Mouse (Mus musculus): ENCODE measurements around the gene Fggy. TPM values are rescaled to one million over a fixed set of nuclear protein-coding genes. Genes with fewer than 3 reads are reported as not detected.

Fggy gene
- total RNA-seq, 4 experiments from 2014 or later, result 17.5 to 25.4 (median 19.4) TPM

GRCm38 (mm10) chr4:95898714-95899113, 341.4 kb downstream of the Fggy start:
- no peak for DNase-seq (ENCODE audit: low spot score in 2 of 2)

GRCm38 (mm10) chr4:95899926-95900712, 342.8 kb downstream of the Fggy start:
- DNase-seq (ENCODE audit: low spot score in 2 of 2), result no peak

GRCm38 (mm10) chr4:95900815-95901214, 343.5 kb downstream of the Fggy start:
- no peak for DNase-seq (ENCODE audit: low spot score in 2 of 2)

DNA sequence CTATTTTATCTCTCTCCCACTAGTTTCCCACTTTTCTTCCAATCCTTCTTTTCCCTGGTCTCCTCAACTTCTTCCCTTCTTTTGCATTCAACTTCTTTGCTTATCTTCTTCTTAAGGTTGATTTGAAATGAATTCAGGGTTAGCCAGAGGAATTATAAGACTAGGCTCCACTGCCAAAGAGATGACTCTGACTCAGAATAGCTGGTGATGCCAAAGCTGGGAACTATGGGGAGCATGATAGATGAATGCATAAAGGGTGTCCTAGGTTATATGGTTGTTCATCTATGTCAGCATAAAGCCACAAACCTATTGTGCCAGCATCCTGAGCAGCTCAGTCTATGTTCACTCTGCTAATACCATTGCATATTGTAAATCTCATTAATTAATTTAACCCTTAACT, 348.8 kb downstream of the Fggy start:
- no peak for DNase-seq (ENCODE audit: low spot score in 2 of 2)

DNA sequence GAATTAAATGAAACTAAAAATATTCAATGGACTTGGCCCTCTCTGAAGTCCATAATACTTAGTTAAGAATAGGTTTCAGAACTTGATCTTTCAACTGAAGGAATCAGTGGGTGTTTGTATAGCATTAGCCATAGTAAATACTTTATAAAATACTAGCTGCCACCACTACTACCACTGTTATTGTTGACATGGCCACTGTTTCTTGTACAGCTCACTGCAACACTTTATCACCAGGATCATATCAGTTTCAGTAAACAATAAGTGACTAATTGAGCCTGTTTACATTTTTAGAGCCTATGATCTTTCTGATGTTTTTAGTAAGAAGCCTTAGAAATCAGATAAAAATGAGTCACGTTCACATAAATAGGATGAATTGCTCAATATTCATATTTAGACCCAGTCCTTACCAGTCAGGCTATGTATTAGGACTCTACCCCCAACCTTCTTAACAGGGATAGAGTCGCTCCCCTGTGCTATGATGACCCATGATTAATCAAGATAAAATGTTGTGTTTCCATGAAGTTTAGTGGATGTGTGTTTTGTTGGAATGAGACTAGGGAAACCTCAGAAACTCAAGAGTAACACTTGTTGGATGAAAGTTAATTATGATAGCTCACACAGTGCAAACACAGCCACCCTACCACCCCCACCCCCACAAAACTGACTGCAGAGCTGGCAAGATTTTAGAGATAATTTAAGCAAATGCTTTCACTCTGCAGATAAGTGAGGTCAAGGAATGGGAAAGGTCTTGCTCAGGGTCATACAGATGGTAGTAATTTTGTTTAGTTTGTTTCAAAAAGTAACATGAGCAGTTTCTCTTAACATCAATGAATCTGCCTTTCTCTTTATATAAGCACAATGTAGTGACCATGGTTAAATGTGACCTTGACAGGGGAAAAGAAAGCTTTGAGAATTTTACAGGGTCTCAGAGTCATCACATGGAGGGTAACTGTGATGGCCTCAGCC, 352.7 kb downstream of the Fggy start:
- DNase-seq (ENCODE audit: low spot score in 2 of 2), result no peak

DNA sequence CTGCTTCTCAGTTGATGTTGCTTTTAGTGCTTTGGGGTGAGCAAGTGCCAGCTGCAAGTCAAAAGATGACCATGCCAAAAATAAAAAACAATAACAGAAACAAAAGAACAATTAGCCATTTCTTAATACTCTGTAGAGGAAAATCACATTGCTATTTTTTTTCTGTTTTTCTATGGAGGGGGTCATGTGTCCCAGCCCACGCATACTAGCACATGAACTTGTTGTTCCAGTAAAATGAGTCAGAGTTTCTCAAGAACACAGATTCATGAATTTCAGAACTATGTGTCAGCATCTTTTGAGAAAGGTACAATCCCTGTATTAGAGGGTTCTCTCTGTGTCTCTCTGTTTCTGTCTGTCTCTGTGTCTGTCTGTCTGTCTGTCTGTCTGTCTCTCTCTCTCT, 355.7 kb downstream of the Fggy start:
- no peak for DNase-seq (ENCODE audit: low spot score in 2 of 2)

DNA sequence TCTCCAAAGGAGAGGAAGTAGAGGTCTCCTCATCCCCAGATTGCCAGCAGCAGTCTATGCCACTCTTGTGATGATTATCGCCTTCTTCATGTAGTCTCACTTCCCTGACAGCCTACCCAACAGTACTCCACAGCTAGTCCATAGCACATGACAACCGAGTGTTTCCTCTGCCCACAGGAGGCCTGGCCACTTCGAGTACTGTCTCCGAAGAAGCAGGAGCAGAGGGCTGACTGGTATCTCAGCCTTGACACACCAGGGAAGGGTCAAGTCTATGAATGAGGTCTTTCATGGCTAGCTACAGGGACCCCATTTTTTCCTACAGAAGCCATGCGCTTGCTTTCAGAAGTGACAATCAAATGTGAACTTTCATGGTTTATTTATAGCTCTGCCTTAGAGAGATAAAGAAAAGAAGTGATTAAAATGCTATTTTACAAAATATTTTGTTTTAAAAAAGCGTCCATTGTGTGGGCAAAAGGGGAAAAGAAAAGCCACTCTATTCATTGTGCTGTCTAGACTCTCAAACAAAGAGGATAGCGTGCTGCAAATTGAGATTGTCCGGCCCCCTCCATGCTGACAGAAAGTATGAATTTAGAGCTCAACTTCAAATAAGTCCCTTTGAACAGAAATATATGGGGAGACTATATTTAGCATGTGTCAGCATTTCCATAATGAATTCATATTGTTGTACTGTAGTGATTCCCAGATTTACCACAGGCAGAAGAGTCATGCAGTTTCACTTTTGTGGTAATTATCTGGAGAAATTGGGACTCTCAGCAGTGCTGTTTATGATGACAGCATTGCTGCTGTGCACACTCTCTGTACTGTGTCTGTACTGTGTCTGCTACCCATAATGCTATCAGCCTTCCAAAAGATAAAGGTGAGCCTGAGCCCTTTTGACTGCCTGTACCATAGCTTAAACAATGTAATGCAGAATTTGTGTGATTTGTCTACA, 358.6 kb downstream of the Fggy start:
- DNase-seq (ENCODE audit: low spot score in 2 of 2), result no peak

GRCm38 (mm10) chr4:95917703-95918102, 360.4 kb downstream of the Fggy start:
- no peak for DNase-seq (ENCODE audit: low spot score in 2 of 2)

- DNase-seq (ENCODE audit: low spot score in 2 of 2), result no peak
Measured at GRCm38 (mm10) chr4:95920448-95920847, 363.1 kb downstream of the Fggy start.

DNA sequence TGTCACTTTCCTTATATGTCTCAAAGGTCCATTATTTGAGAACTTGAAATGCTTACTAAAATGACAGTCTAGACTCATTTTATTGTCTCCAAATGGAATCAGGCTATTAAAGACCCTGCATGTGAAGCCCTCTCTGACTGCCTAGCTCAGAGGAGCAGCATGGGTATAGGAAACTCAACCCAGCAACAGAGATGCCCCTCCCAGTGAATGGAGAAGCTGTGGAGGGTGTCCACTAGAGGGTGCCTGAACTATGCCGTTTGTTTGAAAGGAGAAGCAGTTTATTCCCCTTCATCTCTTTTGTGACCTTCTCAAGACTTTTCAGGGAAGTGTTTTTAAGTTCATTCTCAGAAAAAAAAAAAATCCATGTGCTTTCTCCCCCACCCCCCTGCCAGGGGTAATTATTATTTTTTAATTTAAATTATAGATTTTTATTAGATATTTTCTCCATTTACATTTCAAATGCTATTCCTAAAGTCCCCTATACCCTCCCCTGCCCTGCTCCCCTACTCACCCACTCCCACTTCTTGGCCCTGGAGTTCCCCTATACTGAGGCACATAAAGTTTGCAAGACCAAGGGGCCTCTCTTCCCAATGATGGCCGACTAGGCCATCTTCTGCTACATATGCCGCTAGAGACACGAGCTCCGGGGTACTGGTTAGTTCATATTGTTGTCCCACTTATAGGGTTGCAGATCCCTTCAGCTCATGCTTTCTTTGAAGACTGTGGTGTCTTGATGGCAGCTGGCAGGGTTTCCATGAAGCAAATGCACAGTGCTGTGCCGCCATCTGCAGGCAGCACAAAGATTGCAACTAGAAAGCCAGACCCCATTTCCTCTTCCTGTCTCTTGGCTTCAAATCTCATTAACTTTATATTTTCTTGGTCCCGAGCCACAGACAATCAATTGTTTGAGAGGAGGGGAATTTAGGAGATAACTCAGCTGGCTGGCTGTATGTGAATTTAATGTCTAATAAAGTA, 367.2 kb downstream of the Fggy start:
- DNase-seq (ENCODE audit: low spot score in 2 of 2), result peak; percentile 43 to 82

- DNase-seq (ENCODE audit: low spot score in 2 of 2), result no peak
Measured at GRCm38 (mm10) chr4:95928846-95929245, 371.5 kb downstream of the Fggy start.

DNA sequence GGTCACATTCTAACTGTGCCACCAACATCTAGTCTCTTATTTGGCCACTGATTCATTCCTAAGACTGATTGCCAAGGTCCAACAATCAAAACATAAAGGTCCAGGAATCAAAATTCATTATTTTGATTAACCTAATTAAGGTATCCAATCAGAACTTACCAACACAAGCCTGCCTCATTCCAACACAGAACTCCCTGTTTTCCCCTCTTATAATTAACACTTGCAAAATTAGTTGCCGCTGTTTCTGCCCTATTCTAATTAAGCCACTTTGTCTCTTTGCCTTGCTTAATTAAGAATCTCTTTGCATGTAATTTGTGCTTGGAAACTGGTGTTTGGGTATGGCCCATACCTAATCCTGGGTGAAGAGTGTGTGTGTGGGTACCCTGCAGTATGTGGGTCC, 372.6 kb downstream of the Fggy start:
- DNase-seq (ENCODE audit: low spot score in 2 of 2), result no peak

- DNase-seq (ENCODE audit: low spot score in 2 of 2), result no peak
Measured at GRCm38 (mm10) chr4:95931331-95931730, 374.0 kb downstream of the Fggy start.

DNA sequence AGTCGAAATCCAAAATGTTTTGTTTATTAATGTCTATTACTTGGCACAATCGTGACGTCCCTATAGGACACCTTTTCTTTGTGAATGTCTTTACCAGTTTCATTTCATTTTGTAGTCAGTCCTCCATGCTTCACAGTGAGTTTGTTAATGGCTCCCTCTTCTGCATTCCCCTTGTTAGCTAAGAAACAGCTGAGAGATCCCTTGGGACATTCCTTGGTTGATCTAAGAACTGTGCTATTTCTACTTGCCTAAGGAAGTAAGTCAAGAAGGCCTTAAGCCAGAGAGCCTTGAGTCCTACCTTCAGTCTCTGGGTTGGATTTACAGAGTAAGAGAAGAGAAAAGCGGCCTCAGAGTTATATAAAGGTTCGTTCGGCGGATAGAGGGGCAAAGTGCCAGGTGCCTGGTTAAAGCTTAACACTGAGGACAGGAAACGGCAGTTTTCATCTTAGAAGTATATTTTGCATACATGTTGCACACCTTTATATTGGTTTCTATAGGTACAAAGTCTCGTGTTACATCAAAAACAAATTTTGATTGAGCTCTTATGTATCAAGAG, 376.6 kb downstream of the Fggy start:
- DNase-seq (ENCODE audit: low spot score in 2 of 2), result no peak

DNA sequence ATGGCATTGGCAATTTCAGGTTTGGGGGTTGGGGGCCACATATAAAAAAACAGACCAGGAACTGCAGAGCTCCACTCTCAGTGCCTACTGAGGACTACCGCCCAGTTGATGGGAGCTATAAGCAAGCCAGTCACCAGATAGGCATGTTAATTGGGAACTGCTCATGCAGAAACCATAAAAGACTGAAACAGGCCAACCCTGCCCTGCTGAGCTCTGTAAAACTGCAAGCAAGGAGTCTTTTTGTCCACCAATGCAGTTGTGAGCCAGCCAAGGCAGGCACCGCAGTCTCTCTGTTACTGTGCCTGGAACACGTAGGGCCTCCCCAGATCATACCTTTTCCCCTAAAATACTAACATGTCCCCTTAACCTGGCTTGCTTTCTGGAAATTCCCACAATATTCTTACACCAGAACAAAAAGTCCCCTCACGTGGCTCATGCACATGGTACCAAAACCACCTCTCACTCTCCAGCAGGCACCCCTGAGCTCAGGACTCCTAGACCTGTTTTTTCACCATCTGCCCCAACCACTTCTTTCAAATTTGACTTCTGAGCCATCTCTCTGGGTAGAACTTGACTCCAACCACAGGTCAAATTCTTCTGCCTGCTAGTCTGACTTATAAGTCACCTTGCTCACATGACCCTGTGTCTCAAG, 377.2 kb downstream of the Fggy start:
- DNase-seq (ENCODE audit: low spot score in 2 of 2), result no peak

GRCm38 (mm10) chr4:95938701-95939100, 381.4 kb downstream of the Fggy start:
- no peak for DNase-seq (ENCODE audit: low spot score in 2 of 2)

GRCm38 (mm10) chr4:95947896-95948295, 390.6 kb downstream of the Fggy start:
- DNase-seq (ENCODE audit: low spot score in 2 of 2), result no peak

GRCm38 (mm10) chr4:95953328-95953727, 396.0 kb downstream of the Fggy start:
- DNase-seq (ENCODE audit: low spot score in 2 of 2), result no peak

Data from left cerebral cortex, adult 8-10 months (tissue).